Mouse (Mus musculus): ENCODE data around the gene Pdp2. TPM values are rescaled to one million over a fixed set of nuclear protein-coding genes. Genes with fewer than 3 reads are reported as not detected.

Pdp2 gene
- total RNA-seq, 2 experiments from 2014 or later: 2.9 to 3.3 TPM

DNA sequence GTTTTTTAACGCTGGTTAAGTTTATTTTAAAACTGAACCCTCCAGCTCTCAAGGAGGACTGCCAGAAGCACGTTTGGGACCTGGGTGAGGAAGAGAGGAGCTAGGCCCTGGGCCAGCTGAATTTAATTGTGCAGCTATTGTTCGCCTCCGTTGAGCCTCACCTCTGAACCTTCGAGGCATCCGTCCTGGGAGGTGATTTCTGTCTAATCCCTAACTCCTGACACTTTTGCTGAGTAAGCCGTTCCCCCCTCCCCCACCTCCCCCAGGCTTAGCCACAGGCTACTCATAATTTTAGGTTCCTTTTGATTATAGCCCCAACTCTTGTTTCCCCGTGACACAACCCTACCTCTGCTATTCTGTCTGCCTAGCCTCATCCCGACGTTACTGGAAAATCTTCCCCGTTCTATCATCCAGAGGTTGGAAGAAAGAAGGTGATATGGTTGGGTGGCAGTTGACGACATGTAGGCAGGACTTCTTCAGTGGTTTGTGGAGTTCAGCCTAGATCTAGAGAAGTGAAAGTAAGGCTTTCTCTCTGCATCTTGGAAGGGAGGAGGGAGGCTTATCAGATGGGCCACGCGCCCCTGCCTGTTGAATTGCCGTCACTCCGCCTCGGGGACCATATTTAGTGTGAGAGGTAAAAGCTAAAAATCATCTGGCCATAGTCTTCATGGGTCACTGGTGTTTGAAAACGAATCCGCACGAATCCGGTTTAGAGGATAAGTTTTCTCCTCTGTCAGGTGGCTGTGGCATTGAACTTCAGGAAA is 4.7 kb downstream of the Pdp2 start:
- no peak for DNase-seq (ENCODE audit: low spot score)

DNA sequence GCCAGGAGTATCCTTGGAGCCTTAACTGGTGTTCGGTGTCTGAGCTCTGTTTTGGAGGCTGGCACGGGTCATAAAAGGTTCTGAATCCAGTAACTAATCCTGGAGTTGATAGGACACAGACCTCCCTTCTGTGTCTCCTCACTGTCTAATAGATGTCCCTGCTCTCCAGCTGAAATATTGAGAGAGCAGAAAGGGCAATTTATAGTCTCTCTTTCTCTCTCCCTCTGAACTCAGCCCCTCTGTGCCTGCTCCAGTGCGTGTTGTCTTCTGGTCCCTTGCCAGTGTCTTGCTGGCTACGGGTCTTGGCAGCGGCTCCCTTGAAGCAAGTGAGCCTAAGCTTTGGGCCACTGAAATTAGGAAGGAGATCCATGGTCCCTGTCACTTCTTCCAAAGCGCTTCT is 6.4 kb downstream of the Pdp2 start:
- DNase-seq (ENCODE audit: low spot score): peak; percentile 50

- DNase-seq (ENCODE audit: low spot score): no peak
Observed at GRCm38 (mm10) chr8:104598496-104598895, 7.2 kb downstream of the Pdp2 start.

GRCm38 (mm10) chr8:104601386-104601785 is 10.1 kb downstream of the Pdp2 start:
- DNase-seq (ENCODE audit: low spot score): no peak

GRCm38 (mm10) chr8:104601941-104602371 is 10.7 kb downstream of the Pdp2 start:
- no peak for DNase-seq (ENCODE audit: low spot score)

- DNase-seq (ENCODE audit: low spot score): peak; percentile 87
Observed at GRCm38 (mm10) chr8:104602468-104603244, 11.4 kb downstream of the Pdp2 start.

DNA sequence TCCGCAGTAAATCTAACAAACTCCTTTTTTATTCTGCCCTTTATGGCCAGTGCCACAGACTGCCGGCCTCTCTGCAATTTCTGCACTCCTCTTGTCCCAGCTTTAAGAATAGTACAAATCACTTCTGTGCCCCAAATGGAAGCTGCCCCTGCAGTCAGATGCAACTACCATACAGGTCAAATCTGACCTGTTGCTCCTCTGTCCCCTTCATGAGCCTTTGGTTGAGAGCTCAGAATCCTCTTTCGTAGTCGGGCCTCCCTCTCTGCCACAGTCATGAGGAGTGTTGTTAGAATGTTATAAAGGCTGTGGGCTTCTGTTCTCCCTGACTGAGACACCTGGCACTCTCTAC is 12.0 kb downstream of the Pdp2 start:
- DNase-seq (ENCODE audit: low spot score): no peak

- DNase-seq (ENCODE audit: low spot score): peak; percentile 38
Observed at GRCm38 (mm10) chr8:104606329-104606728, 15.1 kb downstream of the Pdp2 start.

- peak; percentile 87 for DNase-seq (ENCODE audit: low spot score)
Observed at GRCm38 (mm10) chr8:104607944-104608343, 16.7 kb downstream of the Pdp2 start.

GRCm38 (mm10) chr8:104609222-104609621 is 18.0 kb downstream of the Pdp2 start:
- peak; percentile 78 for DNase-seq (ENCODE audit: low spot score)

DNA sequence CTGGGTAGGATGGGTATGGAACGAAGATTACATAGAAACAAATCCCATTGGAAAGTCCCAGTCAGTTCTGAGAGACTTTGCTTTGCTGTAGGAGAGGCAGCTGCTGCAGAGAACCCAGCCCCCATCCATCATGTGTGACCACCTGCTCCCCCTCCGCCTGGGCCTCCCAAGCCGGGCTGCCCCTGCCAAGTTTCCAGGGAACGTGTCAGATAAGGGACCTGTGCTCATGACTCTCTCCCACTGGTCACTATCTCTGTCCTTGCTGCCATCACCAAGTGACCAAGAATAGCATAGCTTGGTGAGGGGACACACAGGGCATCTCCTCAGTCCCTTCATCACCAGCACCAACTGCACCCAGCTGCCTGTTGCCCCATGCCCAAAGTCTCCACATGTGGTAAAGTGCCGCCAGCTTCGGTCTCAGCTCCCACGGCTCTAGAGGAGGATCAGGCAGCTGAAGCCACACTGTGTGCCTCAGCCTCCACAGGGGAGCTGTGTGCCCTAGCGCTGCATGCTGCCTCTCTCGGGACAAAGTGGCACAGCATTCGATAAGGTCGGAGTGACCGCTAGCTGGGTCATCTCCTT is 19.0 kb downstream of the Pdp2 start:
- no peak for DNase-seq (ENCODE audit: low spot score)

GRCm38 (mm10) chr8:104611613-104612012 is 20.4 kb downstream of the Pdp2 start:
- no peak for DNase-seq (ENCODE audit: low spot score)

DNA sequence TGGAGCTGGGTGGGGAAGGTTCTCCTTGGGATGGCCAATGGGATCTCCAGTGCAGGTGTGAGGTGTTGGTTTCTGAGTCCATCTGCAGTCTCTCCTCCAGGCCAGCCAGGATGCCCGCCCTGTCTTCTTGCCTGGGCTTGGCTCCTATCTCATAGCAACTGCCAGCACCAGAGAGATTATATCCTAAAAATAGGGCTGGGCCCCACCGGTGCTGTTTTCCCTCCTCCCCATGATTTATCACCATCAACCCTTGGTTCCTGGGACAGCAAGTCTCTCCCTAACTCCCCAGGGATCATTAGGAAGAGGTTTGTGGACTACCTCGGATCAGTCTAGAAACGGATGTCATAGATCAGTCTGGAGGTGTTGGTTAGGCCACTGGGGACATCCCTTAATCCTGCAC is 21.9 kb downstream of the Pdp2 start:
- no peak for DNase-seq (ENCODE audit: low spot score)

- DNase-seq (ENCODE audit: low spot score): no peak
Observed at GRCm38 (mm10) chr8:104620765-104621164, 29.5 kb downstream of the Pdp2 start.

GRCm38 (mm10) chr8:104624161-104624560 is 32.9 kb downstream of the Pdp2 start, which contains the start of gene Cdh16:
TSS of gene Cdh16 (minus strand) at chr8:104624396.
- DNase-seq (ENCODE audit: low spot score): no peak

GRCm38 (mm10) chr8:104627065-104627740 is 36.0 kb downstream of the Pdp2 start:
- DNase-seq (ENCODE audit: low spot score): no peak

GRCm38 (mm10) chr8:104628402-104628801 is 37.2 kb downstream of the Pdp2 start:
- no peak for DNase-seq (ENCODE audit: low spot score)

DNA sequence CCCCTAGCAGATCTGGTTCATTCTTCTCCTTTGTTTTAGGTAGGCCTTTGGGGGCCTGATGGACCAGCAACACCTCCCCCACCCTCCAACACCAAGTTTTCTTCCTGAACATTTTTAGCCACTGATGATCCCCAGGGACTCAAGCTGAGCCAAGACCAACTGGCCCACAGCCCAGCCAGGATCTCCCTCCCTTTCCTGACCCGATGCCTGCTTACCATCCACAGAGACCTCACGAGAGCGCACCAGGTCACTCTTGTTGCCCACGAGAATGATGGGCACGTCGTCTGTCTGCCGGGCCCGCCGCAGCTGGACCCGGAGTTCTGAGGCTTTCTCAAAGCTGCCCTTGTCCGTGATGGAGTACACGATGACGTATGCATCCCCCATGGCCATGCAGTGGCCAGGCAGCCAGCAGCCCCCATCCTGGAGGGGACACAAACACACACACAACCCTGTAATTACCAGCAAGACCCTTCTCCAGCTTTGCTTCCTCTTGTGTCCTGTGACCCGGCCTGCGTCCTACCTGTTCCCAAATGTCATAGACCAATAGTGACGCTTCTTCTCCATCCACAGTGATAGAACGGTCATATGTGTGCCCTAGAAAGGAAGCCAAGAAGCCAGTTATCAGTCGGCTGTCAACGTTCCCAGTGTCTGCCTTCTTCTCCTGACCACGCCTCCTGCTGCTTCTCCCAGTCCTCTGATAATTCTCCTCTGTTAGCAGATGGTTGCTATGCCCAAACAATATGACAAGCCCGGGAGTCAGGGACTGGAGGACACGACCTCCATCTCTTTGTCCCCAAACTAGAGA is 38.3 kb downstream of the Pdp2 start:
- DNase-seq (ENCODE audit: low spot score): peak; percentile 50

DNA sequence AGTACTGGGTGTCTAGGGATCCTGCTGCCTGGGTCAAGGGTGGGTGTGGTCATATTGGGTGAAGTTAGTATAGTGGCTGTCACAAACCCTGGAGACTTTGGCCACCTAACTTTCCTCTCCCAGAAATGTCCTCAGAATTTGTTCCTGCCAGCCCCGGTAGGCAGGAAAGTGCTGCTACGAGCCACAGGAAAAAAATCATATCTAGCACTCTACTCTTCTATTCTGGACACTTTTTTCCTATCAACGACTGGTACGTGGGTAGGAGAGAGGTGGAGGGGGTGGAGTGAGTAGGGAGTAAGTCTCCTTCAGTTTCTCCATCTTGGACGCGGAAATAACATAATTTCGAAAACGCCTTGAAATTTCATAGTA is 38.8 kb downstream of the Pdp2 start:
- DNase-seq (ENCODE audit: low spot score): no peak

GRCm38 (mm10) chr8:104630574-104630973 is 39.3 kb downstream of the Pdp2 start:
- no peak for DNase-seq (ENCODE audit: low spot score)

Data from gastrocnemius, adult 18-20 months (tissue).